Mouse (Mus musculus): ENCODE results near the gene Apol9a. TPM values are rescaled to one million over a fixed set of nuclear protein-coding genes. Genes with fewer than 3 reads are reported as not detected.

Apol9a gene
- total RNA-seq, 2 experiments from 2014 or later = 0.21 to 0.23 TPM

DNA sequence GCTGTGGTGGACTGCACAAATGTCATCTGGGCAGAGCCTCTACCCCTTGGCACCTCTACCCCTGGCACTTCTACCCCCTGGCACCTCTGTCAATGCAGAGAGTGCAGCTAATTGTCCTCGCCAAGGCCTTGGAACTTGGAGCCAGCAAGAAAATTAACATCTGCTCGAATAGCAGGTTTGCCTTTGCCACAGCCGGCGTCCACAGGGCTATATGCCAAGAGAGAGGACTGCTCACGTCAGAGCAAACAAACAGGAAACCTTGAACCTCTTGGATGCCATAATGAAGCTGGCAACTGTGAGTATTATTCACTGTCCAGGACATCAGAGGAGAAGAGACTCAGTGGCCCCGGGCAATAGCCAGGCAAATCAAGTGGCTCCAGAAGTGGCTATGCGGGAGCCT is 34.0 kb downstream of the Apol9a start:
- no peak for DNase-seq

DNA sequence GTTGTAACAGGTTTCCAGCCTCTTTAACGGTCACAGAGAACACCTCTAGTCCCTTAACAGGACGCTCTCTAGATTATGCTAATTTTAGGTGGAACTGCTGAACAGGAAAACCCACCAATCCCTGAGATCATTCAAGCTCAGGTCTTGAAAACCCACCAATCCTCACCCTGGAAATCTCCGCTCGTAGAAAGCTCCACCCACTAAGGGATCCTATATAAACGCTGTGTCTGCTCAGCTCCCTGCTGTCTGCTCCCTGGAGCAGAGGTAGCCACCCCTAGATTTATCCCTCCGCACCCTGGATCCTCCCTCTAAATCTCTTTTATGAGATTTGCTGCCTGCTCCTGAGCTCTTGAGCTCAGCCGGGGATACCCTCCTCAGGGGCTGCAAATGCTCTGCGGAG is 40.3 kb downstream of the Apol9a start:
- no peak for DNase-seq

GRCm38 (mm10) chr15:77369981-77370380 is 41.0 kb downstream of the Apol9a start:
- DNase-seq = no peak

- no peak for DNase-seq
Observed at GRCm38 (mm10) chr15:77368818-77369320, 42.1 kb downstream of the Apol9a start.

DNA sequence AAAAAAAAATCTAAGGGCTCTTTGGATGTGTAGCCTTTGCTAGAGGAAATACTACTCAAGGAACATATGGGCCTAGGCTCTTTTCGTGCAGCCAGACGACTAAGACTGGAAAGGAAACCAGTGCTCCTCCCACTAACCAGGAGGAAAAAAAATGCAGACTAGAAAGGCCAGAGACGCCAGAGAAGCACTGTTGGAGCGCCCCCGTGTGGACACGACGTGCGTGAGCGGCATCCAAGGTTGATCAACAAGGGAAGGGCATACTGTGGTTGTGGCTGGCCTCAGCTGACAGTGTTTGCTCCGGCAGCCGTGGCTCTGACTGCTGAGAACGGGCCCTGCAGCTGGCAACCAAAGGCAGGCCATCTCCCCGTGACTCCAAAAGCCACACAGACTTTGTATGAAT is 42.8 kb downstream of the Apol9a start:
- peak; percentile 99 for DNase-seq

DNA sequence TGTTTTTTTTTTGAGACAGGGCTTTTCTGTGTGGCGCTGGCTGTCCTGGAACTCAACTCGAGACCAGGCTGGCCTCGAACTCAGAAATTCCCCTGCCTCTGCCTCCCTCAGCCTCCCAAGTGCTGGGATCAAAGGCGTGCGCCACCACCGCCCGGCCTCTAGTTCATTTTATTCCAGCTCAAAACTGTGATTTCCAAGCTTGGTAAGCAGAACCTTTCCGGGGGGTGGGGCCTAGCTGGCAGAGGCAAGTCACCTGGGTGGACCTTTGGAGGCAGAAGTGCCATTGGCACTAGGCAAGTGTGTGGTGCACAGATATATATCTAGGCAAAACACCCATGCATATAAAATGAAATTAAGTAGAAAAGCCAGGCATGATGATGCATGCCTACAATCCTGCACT is 43.4 kb downstream of the Apol9a start:
- DNase-seq = peak; percentile 43

- peak; percentile 93 for DNase-seq
Observed at GRCm38 (mm10) chr15:77366706-77367484, 44.0 kb downstream of the Apol9a start.

GRCm38 (mm10) chr15:77365700-77366570 is 45.0 kb downstream of the Apol9a start:
- DNase-seq = peak; percentile 67

GRCm38 (mm10) chr15:77364026-77364425 is 46.9 kb downstream of the Apol9a start:
- no peak for DNase-seq

DNA sequence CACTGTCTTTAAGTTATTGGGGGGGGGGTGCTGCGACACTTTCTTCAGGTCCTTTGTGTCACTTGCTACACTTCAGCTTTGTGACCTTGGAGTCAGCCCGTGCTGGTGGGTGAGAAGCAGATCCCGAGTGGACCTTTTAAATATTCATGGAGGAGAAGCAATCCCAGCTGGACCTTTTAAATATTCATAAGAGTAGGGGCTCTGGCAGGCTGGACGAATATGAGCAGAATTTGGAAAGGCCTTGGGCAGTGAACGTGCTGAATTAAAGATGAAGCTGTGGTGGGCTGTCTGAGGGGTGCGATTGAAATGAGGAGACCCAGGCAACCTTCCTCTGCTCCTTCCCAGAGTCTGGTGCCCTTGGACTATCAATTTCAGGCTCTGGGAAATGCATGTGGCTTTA is 47.4 kb downstream of the Apol9a start:
- no peak for DNase-seq

DNA sequence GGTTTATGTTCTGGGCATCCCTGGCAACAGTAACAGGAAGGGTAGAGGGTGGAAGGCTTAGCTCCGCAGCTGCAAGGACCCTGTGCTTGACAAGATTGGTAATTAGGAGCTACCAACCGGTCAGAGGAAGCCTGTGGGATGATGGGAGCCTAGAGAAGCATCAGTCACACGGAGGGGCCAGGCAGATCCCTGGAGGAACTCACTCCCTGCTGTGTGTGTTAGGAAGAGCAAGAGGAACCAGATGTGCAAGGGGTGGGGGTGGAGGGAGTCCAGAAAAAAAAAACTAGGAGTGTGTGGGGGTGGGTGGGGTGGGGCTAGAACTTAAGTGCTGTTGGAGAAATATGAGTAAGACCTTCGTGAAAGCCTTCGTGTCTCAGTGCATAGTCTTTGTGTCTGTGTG is 48.0 kb downstream of the Apol9a start:
- DNase-seq = no peak

- DNase-seq = no peak
Observed at GRCm38 (mm10) chr15:77359905-77360304, 51.0 kb downstream of the Apol9a start.

GRCm38 (mm10) chr15:77359486-77359885 is 51.4 kb downstream of the Apol9a start:
- DNase-seq = peak; percentile 60

DNA sequence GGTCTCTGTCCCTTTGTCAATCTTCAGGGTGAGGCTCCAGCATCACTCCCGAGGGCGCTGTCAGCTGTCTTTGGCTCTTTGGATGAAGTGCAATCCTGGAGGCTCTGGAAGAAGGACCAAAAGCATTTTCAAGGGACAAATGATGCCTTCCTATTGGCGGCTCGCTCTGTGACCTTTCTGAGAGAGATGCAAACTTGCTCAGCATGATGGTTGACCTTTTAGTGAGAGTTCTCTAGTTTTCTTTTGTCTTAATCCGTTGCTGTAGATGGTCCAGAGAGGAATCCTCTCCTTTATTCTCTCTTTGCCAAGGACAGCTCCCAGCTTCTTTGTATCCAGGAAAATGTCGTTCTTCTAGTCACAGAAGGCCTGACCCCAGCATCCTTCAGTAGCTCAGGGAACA is 51.9 kb downstream of the Apol9a start:
- DNase-seq = no peak

- DNase-seq = peak; percentile 91
Observed at GRCm38 (mm10) chr15:77358320-77359040, 52.5 kb downstream of the Apol9a start.

GRCm38 (mm10) chr15:77356248-77356810 is 54.6 kb downstream of the Apol9a start:
- DNase-seq = no peak

DNA sequence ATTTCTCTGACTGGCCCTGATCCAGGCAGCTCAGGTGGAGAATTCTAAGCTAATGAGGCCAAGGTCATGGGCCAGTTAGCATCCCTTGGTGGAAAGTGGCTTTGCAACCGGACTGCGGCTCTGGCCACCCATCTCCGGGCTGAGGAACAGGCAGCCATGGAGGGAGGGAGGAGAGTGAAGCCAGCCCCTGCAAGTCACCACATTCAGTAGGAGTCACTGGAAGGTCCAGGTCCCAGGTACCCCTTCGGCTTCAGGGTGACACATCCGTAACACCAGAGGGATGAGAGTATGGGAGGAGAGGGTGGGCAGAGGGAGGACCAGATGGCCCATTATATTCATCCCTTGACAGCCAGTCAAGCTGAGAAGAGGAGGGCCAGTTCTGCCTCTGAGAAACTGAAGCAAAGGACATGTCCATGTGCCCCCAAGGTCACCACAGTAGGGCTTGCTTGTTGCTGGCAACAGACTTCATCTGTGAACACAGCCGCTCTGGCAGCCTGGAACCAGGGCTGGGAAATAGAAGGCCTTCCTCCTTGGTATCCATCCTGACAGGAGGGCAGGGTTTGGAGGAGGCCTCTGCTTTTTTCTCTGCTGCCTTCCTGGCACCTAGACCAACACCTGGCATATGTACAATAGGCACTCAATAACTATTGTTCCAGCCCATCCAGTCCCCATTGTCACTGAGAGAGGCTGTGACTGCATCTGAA is 55.9 kb downstream of the Apol9a start:
- DNase-seq = no peak

DNA sequence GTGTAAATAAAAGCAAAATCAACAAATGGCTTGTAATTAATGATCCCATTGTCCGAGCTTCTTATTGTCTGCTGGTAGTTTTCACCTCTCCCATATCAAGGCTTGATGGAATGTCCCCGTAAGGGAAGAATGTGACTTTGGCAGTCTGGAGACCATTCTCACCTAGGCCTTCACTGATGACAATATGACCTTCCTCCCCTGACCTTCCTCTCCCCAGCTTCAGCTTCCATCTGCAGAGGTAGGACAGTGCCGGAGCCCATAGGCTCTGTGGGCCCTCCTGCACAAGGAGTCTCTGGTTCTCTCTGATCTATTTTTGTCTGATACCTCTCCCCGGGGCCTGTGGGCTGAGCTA is 56.5 kb downstream of the Apol9a start:
- DNase-seq = no peak
